Mouse (Mus musculus) forebrain, embryonic 10.5 days (tissue): ENCODE measurements around the gene Rftn2. TPM values are rescaled to one million over a fixed set of nuclear protein-coding genes. Genes with fewer than 3 reads are reported as not detected.

ENCODE experiments used
- DNase-seq: peaks from one replicate; pipeline ENCODE4 v3.0.0-alpha.2; 2017; ENCODE audit warnings: low spot score; ENCODE audit errors: extremely low spot score
- H3K27ac ChIP-seq: fragments of 300-500 bp; sonication (generic); 2 replicates; pipeline ENCODE4 v1.5.1; 2016; ENCODE audit warnings: mild to moderate bottlenecking
- H3K27me3 ChIP-seq: fragments of 300-500 bp; sonication (generic); 2 replicates; pipeline ENCODE4 v1.6.1; 2016; ENCODE audit warnings: mild to moderate bottlenecking; ENCODE audit not compliant: poor library complexity, severe bottlenecking
- H3K36me3 ChIP-seq: fragments of 300-500 bp; sonication (generic); replicated peaks from 2 replicates; pipeline ENCODE4 v1.6.1; 2016; ENCODE audit warnings: mild to moderate bottlenecking, moderate library complexity
- H3K4me1 ChIP-seq: fragments of 300-500 bp; sonication (generic); 2 replicates; pipeline ENCODE4 v1.6.1; 2016
- H3K4me3 ChIP-seq: fragments of 300-500 bp; sonication (generic); 2 replicates; pipeline ENCODE4 v1.5.1; 2016; ENCODE audit warnings: mild to moderate bottlenecking, moderate library complexity
- H3K9me3 ChIP-seq: fragments of 300-500 bp; sonication (generic); 2 replicates; pipeline ENCODE4 v1.6.1; 2016; ENCODE audit warnings: mild to moderate bottlenecking, moderate library complexity
- WGBS: fragments of 180-500 bp; shearing (Covaris S2); methylation state at CpG from one replicate; pipeline ENCODE4 v1.1.7; 2016; 5-methylcytosine and 5-hydroxymethylcytosine counted together
- polyA plus RNA-seq: library from polyadenylated mRNA; unstranded; fragments of >200 nt; fragmentation: Nextera tagmentation; extraction: Ambion mirVana; gene quantifications from 2 replicates; pipeline ENCODE4 v1.2.1, GENCODE M21; 2016

The Rftn2 gene
- 5.2 and 6.2 TPM in 2 replicates for polyA plus RNA-seq

DNA sequence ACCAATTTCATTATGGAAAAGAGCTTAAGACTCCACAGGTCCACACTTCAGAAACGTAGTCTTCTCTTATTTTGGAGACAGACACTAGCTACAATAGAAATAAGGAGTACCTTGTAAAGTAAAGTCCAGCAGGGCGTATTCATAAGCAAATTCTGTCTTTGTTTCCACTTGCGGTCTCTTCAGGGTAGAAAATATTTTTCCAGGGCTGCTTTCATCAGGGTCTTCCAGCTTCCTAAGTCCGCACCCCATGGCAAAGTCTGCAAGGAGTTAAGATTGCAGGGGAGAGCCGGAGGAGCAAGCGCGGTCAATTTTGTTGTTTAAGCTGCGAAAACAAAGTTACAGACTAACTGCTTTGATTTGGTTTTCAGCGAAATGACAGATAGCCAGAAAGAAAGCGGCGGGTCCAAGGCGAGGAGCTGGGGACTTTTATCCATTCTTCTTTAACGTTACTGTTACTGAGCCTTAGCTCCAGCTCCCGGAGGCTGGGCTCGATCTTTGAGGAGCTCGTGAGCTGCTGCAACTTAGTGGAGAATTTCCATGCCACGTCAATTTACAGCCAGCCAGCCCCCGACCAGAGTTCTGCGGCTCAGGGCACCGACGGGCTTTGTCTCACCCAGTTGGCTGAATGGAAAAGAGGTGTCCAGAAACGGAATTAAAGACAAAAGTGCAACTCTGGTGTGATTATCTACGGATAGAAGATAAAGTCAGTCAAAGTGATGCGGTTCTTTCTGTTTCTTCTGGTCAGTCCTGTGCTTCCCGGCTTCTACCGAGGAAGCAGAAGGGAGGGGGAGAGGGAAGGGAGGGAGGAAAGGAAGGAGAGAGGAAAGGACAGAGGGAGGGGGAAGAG is at the start of gene Rftn2:
Rftn2 (minus strand) TSS at position 772 of the 847 bp plus-strand sequence.
- peak; percentile 55 for DNase-seq
- WGBS = 1% methylated on average over 26 of the region's 26 CpGs
- peaks cover 38% of the 10 kb centered on the region for H3K4me1 ChIP-seq
- peak within 1 kb of the TSS; percentile 56 for H3K4me3 ChIP-seq
- H3K36me3 ChIP-seq = no peaks in the 10 kb centered on the region
- peaks cover 19% of the 10 kb centered on the region for H3K27me3 ChIP-seq
- H3K27ac ChIP-seq = peak within 1 kb of the TSS; percentile 81
- H3K9me3 ChIP-seq = no peaks in the 10 kb centered on the region

DNA sequence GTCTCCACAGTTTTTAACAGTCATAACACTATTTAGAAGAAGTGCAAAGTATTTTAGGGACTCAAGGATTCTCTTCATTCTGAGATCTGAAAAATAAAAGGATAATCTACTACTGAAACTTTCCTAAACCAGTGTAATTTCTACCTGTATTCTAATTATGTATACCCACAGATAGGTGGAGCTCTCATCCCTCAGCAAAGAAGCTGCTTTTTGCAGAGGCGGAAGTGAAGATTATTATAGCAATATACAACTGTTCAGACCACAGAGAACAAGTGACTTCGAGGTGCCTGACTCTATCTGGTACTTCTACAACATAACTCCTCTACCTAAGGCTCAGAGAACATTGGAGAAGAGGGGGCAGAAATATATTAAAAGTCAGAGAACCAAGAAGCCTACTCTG is 38.9 kb upstream of the Rftn2 start:
- Histone ChIP-seq H3K36me3 (no peaks in the 10 kb centered on the region), H3K27me3 (no peaks in the 10 kb centered on the region), H3K4me3 (no peak overlapping the region), H3K27ac (no peak overlapping the region), H3K9me3 (no peaks in the 10 kb centered on the region), H3K4me1 (no peaks in the 10 kb centered on the region)
- no peak for DNase-seq
- WGBS = 77% methylated on average over 2 of the region's 2 CpGs

DNA sequence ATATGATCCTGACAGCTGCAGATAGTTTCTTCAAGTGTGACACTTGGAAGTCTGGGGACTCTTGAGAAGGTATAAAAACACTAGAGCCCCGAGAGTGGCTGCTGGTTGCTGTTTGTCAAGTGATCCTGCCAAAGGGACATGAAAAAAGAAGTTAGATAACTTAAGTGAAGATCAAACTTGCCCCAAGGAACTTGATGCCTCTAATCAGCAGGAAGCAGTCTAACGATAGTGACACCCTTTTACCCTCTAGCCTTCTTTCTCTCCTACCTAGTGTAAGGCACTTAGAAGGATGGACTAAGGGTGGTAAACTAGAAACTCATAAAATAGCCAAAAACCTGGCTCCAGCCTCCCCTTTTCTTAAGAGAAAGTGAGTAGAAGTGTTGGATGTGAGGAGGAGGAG is 37.8 kb upstream of the Rftn2 start:
- WGBS = 62% methylated on average over 2 of the region's 2 CpGs

DNA sequence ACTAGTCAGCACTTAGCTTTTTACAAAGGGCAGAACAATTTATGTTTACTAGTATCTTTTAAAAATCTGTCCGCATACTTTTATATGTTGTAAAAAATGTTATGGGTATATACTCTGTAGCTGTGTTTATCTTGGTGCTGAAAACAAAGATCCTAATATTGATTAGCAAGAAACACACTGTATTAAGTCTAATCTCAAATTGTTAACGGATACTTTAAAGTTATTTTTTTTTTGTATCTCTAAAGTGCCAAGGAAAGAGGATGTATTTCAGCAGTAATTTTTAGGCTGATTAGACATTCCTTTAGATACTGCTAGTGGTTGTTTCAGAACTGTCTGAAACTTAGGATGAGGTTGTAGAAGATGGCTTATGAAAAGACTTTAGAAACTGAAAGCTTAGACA is 19.8 kb upstream of the Rftn2 start:
- H3K27me3 ChIP-seq = no peaks in the 10 kb centered on the region
- H3K4me3 ChIP-seq = no peak overlapping the region
- no peak for DNase-seq
- H3K27ac ChIP-seq = no peak overlapping the region
- H3K4me1 ChIP-seq = no peaks in the 10 kb centered on the region
- WGBS = 90% methylated on average over 2 of the region's 2 CpGs
- H3K36me3 ChIP-seq = peaks cover 10% of the 10 kb centered on the region; the same call in 1 of the 2 replicates
- H3K9me3 ChIP-seq = no peaks in the 10 kb centered on the region

More for the DNA sequence above, 37.8 kb upstream of the Rftn2 start:
- no peak overlapping the region for H3K27ac ChIP-seq
- H3K9me3 ChIP-seq = no peaks in the 10 kb centered on the region
- no peaks in the 10 kb centered on the region for H3K27me3 ChIP-seq
- no peaks in the 10 kb centered on the region for H3K36me3 ChIP-seq
- no peaks in the 10 kb centered on the region for H3K4me1 ChIP-seq
- no peak overlapping the region for H3K4me3 ChIP-seq
- DNase-seq = no peak

DNA sequence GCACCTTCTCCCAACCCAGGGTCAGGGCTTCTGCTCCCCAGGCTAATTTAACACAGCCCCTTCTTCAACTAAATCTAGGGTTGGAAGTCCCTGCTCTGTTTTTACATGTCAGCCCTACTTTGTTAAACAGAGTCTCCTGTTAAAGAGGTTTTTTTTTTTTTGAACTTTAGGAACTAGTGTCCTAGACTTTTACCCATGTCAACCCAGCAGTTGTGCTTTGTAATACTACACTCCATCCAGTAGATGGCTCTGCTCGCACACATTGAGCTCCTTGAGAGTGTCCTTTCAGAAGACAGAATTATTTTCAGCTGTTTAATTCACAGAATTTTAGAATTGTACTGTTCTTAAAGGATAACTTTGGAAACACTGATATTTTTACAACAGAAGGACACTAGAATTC is 12.7 kb upstream of the Rftn2 start:
- Histone ChIP-seq H3K4me1 (peaks cover 44% of the 10 kb centered on the region), H3K27me3 (no peaks in the 10 kb centered on the region), H3K4me3 (peak overlapping the region; percentile 90), H3K36me3 (peaks cover 15% of the 10 kb centered on the region), H3K27ac (no peak overlapping the region), H3K9me3 (no peaks in the 10 kb centered on the region)
- WGBS = 6% methylated on average over 1 of the region's 1 CpGs
- DNase-seq = peak; percentile 16

DNA sequence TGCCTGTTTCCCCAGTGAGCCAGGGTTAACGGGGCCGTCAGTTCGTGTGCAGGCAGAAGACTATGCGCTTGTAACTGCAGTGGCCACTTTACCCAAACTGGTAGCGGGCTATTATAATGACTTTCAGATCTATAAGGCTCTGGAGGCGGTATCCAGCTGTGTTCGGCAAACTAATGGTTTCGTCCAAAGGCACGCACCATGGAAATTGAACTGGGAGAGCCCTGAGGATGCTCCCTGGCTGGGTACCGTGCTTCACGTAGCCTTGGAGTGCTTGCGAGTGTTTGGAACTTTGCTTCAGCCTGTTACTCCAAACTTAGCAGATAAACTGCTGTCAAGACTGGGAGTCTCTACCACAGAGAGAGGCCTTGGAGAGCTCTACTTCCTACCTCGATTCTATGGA is 11.9 kb upstream of the Rftn2 start:
- DNase-seq = peak; percentile 16
- WGBS = 36% methylated on average over 13 of the region's 13 CpGs
- peak overlapping the region; percentile 85; the same call in 1 of the 2 replicates for H3K27ac ChIP-seq

DNA sequence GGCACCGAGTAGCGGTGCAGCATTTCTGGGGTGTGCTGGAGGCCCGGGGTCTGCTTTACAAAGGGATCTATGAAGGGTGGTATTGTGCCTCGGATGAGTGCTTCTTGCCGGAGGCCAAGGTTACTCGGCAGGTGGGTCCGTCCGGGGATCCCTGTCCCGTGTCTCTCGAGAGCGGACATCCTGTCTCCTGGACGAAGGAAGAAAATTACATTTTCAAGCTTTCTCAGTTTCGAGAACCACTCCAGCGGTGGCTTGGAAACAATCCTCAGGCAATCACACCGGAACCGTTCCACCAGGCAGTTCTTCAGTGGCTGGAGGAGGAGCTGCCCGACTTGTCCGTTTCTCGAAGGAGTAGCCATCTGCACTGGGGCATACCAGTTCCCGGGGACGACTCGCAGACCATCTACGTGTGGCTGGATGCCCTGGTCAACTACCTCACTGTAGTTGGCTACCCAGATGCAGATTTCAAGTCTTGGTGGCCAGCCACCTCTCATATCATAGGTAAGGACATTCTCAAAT is 11.1 kb upstream of the Rftn2 start:
- Histone ChIP-seq H3K27me3 (no peaks in the 10 kb centered on the region; the same call in 1 of the 2 replicates), H3K27ac (peak overlapping the region; percentile 85), H3K9me3 (no peaks in the 10 kb centered on the region), H3K4me1 (peaks cover 44% of the 10 kb centered on the region), H3K4me3 (peak overlapping the region; percentile 90), H3K36me3 (peaks cover 12% of the 10 kb centered on the region)
- peak; percentile 33 for DNase-seq
- WGBS = under 1% methylated on average over 23 of the region's 23 CpGs

More for the DNA sequence above, 11.9 kb upstream of the Rftn2 start:
- Histone ChIP-seq H3K4me3 (peak overlapping the region; percentile 90), H3K9me3 (no peaks in the 10 kb centered on the region), H3K27me3 (no peaks in the 10 kb centered on the region; the same call in 1 of the 2 replicates), H3K4me1 (peaks cover 44% of the 10 kb centered on the region), H3K36me3 (peaks cover 15% of the 10 kb centered on the region)

DNA sequence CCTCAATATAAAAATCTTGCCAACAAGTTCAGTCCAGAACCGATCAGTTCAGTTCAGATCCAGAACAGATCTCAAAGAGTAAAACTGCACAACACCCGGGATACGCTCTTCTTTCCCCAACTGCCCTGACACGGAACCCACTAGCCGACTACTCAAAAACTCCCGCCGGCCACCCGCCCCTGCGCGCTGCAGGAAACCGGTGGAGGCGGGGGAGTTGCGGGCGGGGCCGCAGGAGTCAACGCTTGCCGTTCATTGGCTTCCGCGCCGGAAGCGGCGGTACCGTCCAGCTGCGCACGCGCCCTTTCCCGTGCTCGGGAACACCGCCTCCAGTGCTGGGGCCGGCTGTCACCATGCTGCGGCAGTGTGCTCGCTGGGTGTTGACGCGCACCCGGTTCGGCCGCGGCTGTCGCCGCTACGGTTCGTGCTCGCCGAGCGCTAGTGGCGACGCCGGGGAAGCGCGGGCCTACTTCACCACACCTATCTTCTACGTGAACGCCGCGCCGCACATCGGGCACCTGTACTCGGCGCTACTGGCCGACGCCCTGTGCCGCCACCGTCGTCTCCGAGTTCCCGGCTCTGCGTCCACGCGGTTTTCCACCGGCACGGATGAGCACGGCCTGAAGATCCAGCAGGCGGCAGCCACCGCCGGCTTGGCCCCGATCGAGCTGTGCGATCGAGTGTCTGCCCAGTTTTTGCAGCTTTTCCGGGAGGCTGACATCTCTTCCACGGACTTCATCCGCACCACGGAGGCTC is 10.5 kb upstream of the Rftn2 start, which contains the start of gene Mars2:
Mars2 (plus strand) TSS at position 288 of the 753 bp plus-strand sequence.
- H3K4me1 ChIP-seq = peaks cover 44% of the 10 kb centered on the region
- no peaks in the 10 kb centered on the region; the same call in 1 of the 2 replicates for H3K27me3 ChIP-seq
- H3K36me3 ChIP-seq = peaks cover 6% of the 10 kb centered on the region
- peak; percentile 93 for DNase-seq
- peak within 1 kb of the TSS; percentile 85 for H3K27ac ChIP-seq
- under 1% methylated on average over 82 of the region's 82 CpGs for WGBS
- no peaks in the 10 kb centered on the region for H3K9me3 ChIP-seq
- peak within 1 kb of the TSS; percentile 90 for H3K4me3 ChIP-seq

DNA sequence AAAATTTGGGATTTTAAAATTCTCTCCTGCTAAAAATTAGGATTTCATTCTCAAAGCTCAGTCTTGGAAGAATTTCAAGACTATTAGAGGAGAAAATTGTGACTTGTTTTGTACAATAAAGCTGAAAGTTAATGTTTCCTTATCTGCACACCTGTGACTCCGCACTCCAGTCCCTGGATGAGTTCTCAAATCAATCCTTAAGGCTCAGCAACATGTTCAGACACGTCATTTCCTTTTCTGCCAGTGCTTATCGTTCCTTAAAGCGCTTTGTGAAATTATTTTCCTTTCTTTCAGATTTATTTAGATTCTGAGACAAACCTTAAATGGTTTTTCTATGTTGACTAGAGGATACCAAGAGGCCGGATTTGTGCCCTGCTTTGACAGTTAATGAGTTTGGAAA is 9.9 kb upstream of the Rftn2 start:
- Histone ChIP-seq H3K9me3 (no peaks in the 10 kb centered on the region), H3K4me3 (peak overlapping the region; percentile 90), H3K36me3 (peaks cover 5% of the 10 kb centered on the region), H3K27ac (peak overlapping the region; percentile 85), H3K27me3 (no peaks in the 10 kb centered on the region; the same call in 1 of the 2 replicates), H3K4me1 (peaks cover 44% of the 10 kb centered on the region)
- no peak for DNase-seq
- WGBS = 41% methylated on average over 5 of the region's 5 CpGs

DNA sequence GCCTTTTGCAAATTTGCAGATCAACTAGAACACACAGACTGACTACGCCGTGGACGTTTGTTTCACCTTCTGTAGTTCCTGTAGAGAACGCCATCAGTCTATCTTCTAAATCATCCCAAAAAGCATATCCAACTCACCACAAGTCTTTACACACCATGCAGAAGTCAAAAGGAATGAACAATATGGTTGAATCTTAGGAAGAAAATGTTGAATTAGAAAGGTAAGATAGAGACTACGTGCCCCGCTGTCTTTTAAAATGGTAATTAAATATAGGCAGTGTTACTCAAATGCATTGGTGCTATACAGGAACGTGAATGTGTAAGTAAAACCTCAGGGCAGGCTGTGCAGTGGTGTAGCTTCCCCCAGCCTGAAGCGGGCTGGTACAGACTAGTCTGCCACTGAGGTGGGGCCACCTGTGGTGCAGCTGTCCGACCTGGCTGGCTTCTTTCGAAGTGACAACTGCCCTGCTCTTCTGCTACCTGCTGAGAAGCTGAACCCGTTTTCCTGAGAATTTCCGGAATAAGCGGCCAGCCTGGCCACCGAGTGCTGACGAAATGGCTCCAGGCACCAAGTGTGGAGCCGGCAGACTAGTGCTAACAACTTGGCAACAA is 8.4 kb upstream of the Rftn2 start:
- WGBS = 57% methylated on average over 16 of the region's 16 CpGs
- peak; percentile 12 for DNase-seq
- peaks cover 32% of the 10 kb centered on the region for H3K4me1 ChIP-seq
- H3K36me3 ChIP-seq = no peaks in the 10 kb centered on the region
- H3K27ac ChIP-seq = no peak overlapping the region
- H3K27me3 ChIP-seq = no peaks in the 10 kb centered on the region; the same call in 1 of the 2 replicates
- no peaks in the 10 kb centered on the region for H3K9me3 ChIP-seq
- H3K4me3 ChIP-seq = no peak overlapping the region

DNA sequence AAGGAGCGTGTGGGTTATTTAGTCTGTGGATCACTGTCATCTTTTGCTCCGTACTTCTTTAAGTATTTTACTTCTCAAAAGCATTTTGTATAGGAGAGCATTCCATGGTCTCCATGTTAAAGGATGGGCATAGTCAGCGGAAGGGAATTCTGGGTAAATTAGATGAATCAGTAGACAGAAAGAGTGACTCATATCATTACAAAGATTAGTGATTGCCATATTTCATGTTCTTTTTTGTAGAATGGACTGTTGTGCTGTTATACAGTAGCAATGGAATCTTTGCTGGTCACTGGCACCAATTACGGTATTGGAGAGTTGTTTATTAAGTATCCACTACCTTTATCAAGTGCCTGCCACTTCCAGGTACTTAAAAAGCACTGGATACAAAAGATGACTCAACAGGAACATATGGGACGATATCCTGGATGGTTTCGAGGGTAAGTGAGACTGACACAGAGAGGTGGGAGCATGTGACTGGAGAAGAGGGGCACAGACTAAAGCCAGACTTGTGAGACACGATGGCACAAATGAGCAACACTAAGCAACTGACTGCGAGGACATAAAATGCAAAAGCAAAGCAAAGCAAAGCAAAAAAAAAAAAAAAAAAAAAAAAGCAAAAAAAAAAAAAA is 1.8 kb upstream of the Rftn2 start:
- Histone ChIP-seq H3K27me3 (peaks cover 19% of the 10 kb centered on the region), H3K4me1 (peaks cover 34% of the 10 kb centered on the region), H3K9me3 (no peaks in the 10 kb centered on the region), H3K4me3 (no peak overlapping the region), H3K27ac (no peak overlapping the region), H3K36me3 (no peaks in the 10 kb centered on the region)
- peak; percentile 6 for DNase-seq
- 88% methylated on average over 8 of the region's 8 CpGs for WGBS

DNA sequence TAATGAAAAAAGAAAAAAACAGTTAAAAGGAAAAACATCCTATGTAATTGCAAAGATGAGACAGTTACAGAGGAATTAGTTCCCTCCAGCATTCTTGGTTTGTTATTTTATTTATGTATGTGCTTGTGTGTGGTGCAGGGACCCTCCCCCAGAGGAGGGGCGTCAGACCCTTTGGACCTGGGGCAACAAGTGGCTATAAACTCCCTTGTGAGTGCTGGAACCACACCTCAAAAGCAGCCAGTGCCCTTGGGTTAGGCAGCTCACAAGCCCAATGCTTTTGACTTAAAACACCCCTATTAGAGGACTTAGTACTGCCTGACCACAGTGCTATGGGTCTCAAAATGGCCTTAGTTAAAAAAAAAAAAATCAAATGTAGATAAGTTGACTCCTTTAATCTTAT is 794 bp upstream of the Rftn2 start:
- DNase-seq = peak; percentile 12
- no peaks in the 10 kb centered on the region for H3K36me3 ChIP-seq
- H3K27ac ChIP-seq = no peak overlapping the region
- H3K4me3 ChIP-seq = no peak overlapping the region
- H3K27me3 ChIP-seq = peaks cover 19% of the 10 kb centered on the region
- peaks cover 34% of the 10 kb centered on the region for H3K4me1 ChIP-seq
- no peaks in the 10 kb centered on the region for H3K9me3 ChIP-seq
- 33% methylated on average over 1 of the region's 1 CpGs for WGBS
